Mouse (Mus musculus) lung, embryonic 15.5 days (tissue): ENCODE data around the gene Arsg. TPM values are rescaled to one million over a fixed set of nuclear protein-coding genes. Genes with fewer than 3 reads are reported as not detected.
A peak's percentile ranks its signal among the peaks of the same experiment; 100 is the strongest.

Experiments used
- ATAC-seq: fragments of 200-750 bp; cut with Nextera tagmentation; 2 replicates; pipeline ENCODE4 v1.8.0; 2017; ENCODE audit warnings: moderate number of reproducible peaks, borderline replicate concordance; ENCODE audit not compliant: low FRiP score, low TSS enrichment; ENCODE audit errors: extremely low read depth
- H3K27ac ChIP-seq: fragments of 300-500 bp; sonication (generic); 2 replicates; pipeline ENCODE4 v1.5.1; 2015; ENCODE audit warnings: moderate library complexity, mild to moderate bottlenecking, inconsistent platforms
- H3K27me3 ChIP-seq: fragments of 300-500 bp; sonication (generic); 2 replicates; pipeline ENCODE4 v1.6.1; 2015; ENCODE audit warnings: inconsistent platforms
- H3K36me3 ChIP-seq: fragments of 300-500 bp; sonication (generic); 2 replicates; pipeline ENCODE4 v1.6.1; 2015; ENCODE audit warnings: inconsistent platforms
- H3K4me1 ChIP-seq: fragments of 300-500 bp; sonication (generic); 2 replicates; pipeline ENCODE4 v1.6.1; 2015; ENCODE audit warnings: inconsistent platforms
- H3K4me2 ChIP-seq: fragments of 300-500 bp; sonication (generic); 2 replicates; pipeline ENCODE4 v1.6.1; 2015; ENCODE audit warnings: inconsistent platforms, mild to moderate bottlenecking, moderate library complexity
- H3K4me3 ChIP-seq: fragments of 300-500 bp; sonication (generic); 2 replicates; pipeline ENCODE4 v1.5.1; 2015; ENCODE audit warnings: mild to moderate bottlenecking, inconsistent platforms
- H3K9ac ChIP-seq: fragments of 300-500 bp; sonication (generic); 2 replicates; pipeline ENCODE4 v1.6.1; 2015; ENCODE audit warnings: inconsistent platforms
- H3K9me3 ChIP-seq: fragments of 300-500 bp; sonication (generic); 2 replicates; pipeline ENCODE4 v1.6.1; 2016; ENCODE audit warnings: inconsistent platforms
- WGBS: fragments of 180-500 bp; shearing (Covaris S2); methylation state at CpG from one replicate; pipeline ENCODE4 v1.1.7; 2015; 5-methylcytosine and 5-hydroxymethylcytosine counted together
- polyA plus RNA-seq: library from polyadenylated mRNA; unstranded; fragments of >200 nt; fragmentation: Nextera tagmentation; extraction: Ambion mirVana; gene quantifications from 2 replicates; pipeline ENCODE4 v1.2.1, GENCODE M21; 2015

Arsg gene
- polyA plus RNA-seq, 1 experiment from 2014 or later = 4.2 TPM

DNA sequence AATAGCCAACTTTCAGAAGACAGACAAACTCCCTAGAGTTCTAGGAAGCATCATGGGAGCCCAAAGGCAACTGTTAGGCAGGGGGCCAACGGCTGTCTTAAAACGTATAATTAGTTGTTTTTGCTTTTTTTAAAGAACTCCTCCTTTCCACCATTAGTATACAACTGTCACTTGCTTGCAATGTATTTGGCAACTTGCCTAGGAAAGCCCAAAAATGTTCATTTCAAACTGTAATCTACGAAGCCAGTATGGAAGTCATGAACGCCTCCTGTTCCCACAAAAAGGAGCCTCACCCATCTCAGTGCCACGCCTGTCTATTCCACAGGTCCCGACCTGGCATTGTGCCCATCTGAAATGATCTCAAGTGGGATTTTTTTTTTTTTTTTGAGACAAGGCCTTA is 102.7 kb downstream of the Arsg start:
- peaks cover 22% of the 10 kb centered on the region for H3K36me3 ChIP-seq
- 52% methylated on average over 6 of the region's 6 CpGs for WGBS
- no peak overlapping the region for H3K4me2 ChIP-seq
- no peak overlapping the region for H3K9ac ChIP-seq
- ATAC-seq = 0 out of 2 replicates have a peak, but pooled peaks have one; percentile 19
- H3K27me3 ChIP-seq = no peaks in the 10 kb centered on the region
- no peak overlapping the region for H3K27ac ChIP-seq
- H3K9me3 ChIP-seq = no peaks in the 10 kb centered on the region
- H3K4me3 ChIP-seq = no peak overlapping the region
- peaks cover 25% of the 10 kb centered on the region for H3K4me1 ChIP-seq

DNA sequence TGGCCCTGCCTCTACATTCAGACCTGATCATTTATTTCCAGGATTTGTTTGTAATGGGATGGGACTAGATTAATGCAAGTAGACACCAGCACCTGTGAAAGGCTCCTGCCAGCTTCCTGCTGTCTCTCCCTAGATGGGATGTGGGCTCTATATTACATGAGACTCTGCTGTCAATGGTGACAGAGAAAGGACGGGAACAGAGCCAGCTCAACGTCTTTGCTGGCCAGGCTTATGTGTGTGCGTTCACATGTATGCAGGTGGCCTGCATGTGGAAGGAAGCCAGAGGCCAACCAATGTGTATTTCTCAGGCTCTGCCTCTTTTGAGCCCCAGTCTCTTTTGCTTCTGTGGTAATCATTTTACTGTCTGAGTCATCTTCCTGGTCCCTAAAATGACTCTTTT is 105.4 kb downstream of the Arsg start:
- Histone ChIP-seq H3K9me3 (no peaks in the 10 kb centered on the region), H3K4me1 (peaks cover 25% of the 10 kb centered on the region), H3K27ac (no peak overlapping the region), H3K9ac (no peak overlapping the region), H3K36me3 (peaks cover 22% of the 10 kb centered on the region), H3K4me2 (no peak overlapping the region), H3K4me3 (no peak overlapping the region), H3K27me3 (no peaks in the 10 kb centered on the region)
- no peak for ATAC-seq
- 72% methylated on average over 3 of the region's 3 CpGs for WGBS

GRCm38 (mm10) chr11:109579999-109580398 is 106.8 kb downstream of the Arsg start:
- no peaks in the 10 kb centered on the region for H3K27me3 ChIP-seq
- WGBS = 93% methylated on average over 9 of the region's 9 CpGs
- H3K36me3 ChIP-seq = peaks cover 32% of the 10 kb centered on the region
- H3K9ac ChIP-seq = no peak overlapping the region
- no peak for ATAC-seq
- no peak overlapping the region for H3K4me2 ChIP-seq
- peaks cover 16% of the 10 kb centered on the region for H3K4me1 ChIP-seq
- H3K27ac ChIP-seq = no peak overlapping the region
- no peaks in the 10 kb centered on the region for H3K9me3 ChIP-seq
- no peak overlapping the region for H3K4me3 ChIP-seq

- Histone ChIP-seq H3K9ac (no peak overlapping the region), H3K4me3 (no peak overlapping the region), H3K36me3 (peaks cover 23% of the 10 kb centered on the region), H3K4me1 (peaks cover 13% of the 10 kb centered on the region), H3K9me3 (no peaks in the 10 kb centered on the region), H3K27ac (no peak overlapping the region), H3K27me3 (no peaks in the 10 kb centered on the region), H3K4me2 (no peak overlapping the region)
- WGBS = 72% methylated on average over 14 of the region's 14 CpGs
- no peak for ATAC-seq
Measured at GRCm38 (mm10) chr11:109583986-109584385, 110.8 kb downstream of the Arsg start.

- no peak overlapping the region for H3K9ac ChIP-seq
- ATAC-seq = peak; percentile 40; the same call in 1 of the 2 replicates
- H3K4me3 ChIP-seq = no peak overlapping the region
- H3K36me3 ChIP-seq = peaks cover 13% of the 10 kb centered on the region
- H3K27me3 ChIP-seq = no peaks in the 10 kb centered on the region
- no peak overlapping the region for H3K4me2 ChIP-seq
- H3K27ac ChIP-seq = no peak overlapping the region
- WGBS = 40% methylated on average over 11 of the region's 11 CpGs
- H3K9me3 ChIP-seq = no peaks in the 10 kb centered on the region
- peaks cover 13% of the 10 kb centered on the region for H3K4me1 ChIP-seq
Measured at GRCm38 (mm10) chr11:109584843-109585713, 111.9 kb downstream of the Arsg start.

DNA sequence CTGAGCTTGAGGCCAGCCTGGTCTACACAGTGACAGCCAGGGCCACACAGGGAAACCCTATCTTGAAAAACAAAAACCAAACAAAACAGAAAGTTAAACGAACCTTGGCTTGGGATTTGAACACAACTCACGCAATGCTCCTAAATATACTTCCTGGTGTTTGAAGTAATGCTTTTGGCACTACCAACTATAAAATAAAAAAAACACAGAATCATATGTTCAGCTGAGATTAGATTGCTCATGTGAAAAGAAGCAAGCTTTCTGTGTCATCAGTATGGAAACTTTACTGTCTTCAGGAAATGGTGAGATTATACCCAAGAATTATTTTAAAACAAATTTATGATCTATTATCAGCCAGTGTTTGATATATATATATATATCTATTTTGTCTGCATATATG is 113.2 kb downstream of the Arsg start:
- no peaks in the 10 kb centered on the region for H3K27me3 ChIP-seq
- 62% methylated on average over 2 of the region's 2 CpGs for WGBS

GRCm38 (mm10) chr11:109587019-109587418 is 113.8 kb downstream of the Arsg start:
- Histone ChIP-seq H3K4me3 (no peak overlapping the region), H3K9me3 (no peaks in the 10 kb centered on the region), H3K9ac (no peak overlapping the region), H3K27ac (peak overlapping the region; percentile 61), H3K27me3 (no peaks in the 10 kb centered on the region), H3K4me2 (no peak overlapping the region), H3K36me3 (peaks cover 10% of the 10 kb centered on the region; the same call in 1 of the 2 replicates), H3K4me1 (peaks cover 13% of the 10 kb centered on the region)
- 23% methylated on average over 13 of the region's 13 CpGs for WGBS
- ATAC-seq = no peak; the same call in 1 of the 2 replicates

More for the DNA sequence above, 113.2 kb downstream of the Arsg start:
- Histone ChIP-seq H3K36me3 (peaks cover 10% of the 10 kb centered on the region; the same call in 1 of the 2 replicates), H3K9ac (no peak overlapping the region), H3K4me2 (no peak overlapping the region), H3K4me1 (peaks cover 13% of the 10 kb centered on the region), H3K9me3 (no peaks in the 10 kb centered on the region), H3K27ac (no peak overlapping the region), H3K4me3 (no peak overlapping the region)
- ATAC-seq = no peak

GRCm38 (mm10) chr11:109587638-109588374 is 114.6 kb downstream of the Arsg start:
- Histone ChIP-seq H3K4me2 (no peak overlapping the region; the same call in 1 of the 2 replicates), H3K27me3 (no peaks in the 10 kb centered on the region), H3K9ac (no peak overlapping the region), H3K36me3 (peaks cover 10% of the 10 kb centered on the region; the same call in 1 of the 2 replicates), H3K4me3 (no peak overlapping the region), H3K9me3 (no peaks in the 10 kb centered on the region), H3K27ac (peak overlapping the region; percentile 61), H3K4me1 (peaks cover 15% of the 10 kb centered on the region)
- WGBS = 44% methylated on average over 15 of the region's 15 CpGs
- peak; percentile 46; the same call in 1 of the 2 replicates for ATAC-seq

- no peaks in the 10 kb centered on the region for H3K27me3 ChIP-seq
- no peak for ATAC-seq
- peaks cover 27% of the 10 kb centered on the region for H3K4me1 ChIP-seq
- no peaks in the 10 kb centered on the region for H3K9me3 ChIP-seq
- 0 out of 2 replicates have a peak, but pooled peaks cover 3% of the 10 kb centered on the region for H3K36me3 ChIP-seq
- H3K27ac ChIP-seq = no peak overlapping the region
- no peak overlapping the region for H3K9ac ChIP-seq
- no peak overlapping the region for H3K4me2 ChIP-seq
- no peak overlapping the region for H3K4me3 ChIP-seq
- 71% methylated on average over 8 of the region's 8 CpGs for WGBS
Measured at GRCm38 (mm10) chr11:109590012-109590411, 116.8 kb downstream of the Arsg start.

- 83% methylated on average over 4 of the region's 4 CpGs for WGBS
Measured at GRCm38 (mm10) chr11:109591511-109591910, 118.3 kb downstream of the Arsg start.

DNA sequence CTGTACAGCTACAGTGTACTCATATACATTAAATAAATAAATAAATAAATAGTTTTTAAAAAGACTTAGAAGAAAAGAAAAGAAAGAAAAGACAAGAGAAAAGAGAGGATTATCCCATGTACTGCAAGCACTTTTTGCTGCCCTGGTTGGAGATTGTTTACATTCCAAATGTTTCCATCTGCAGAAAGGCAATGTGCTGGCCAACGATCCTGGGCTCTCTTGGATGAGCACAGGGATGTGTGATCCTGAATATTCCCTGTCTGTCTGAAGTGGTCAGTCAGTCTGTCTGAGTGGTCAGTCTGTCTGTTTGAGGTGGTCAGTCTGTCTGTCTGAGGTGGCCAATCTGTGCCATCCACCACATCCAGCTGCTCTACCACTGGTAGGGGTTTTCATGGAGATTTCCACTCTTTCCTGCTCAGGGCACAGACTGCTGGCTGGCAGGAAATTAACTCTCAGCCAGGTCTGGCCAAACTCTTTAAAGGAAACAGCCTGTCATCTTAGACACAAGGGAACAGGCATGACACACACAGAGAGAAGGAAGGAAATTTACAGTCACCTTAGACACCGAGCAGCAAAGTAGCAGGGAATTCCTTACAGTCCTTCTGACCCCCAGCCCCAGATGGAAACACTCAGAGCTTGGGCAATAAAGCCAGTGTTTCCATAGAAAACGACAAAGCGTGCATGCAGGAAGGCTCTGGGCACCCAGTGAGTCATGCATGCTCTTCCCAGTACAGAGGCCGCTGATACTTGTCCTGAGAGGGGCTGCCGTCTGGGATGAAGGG is 120.2 kb downstream of the Arsg start:
- no peak overlapping the region for H3K4me3 ChIP-seq
- WGBS = 24% methylated on average over 6 of the region's 6 CpGs
- 0 out of 2 replicates have a peak overlapping the region, but pooled peaks have one; percentile 1 for H3K4me2 ChIP-seq
- no peak overlapping the region for H3K9ac ChIP-seq
- H3K4me1 ChIP-seq = peaks cover 14% of the 10 kb centered on the region
- H3K9me3 ChIP-seq = no peaks in the 10 kb centered on the region
- H3K27me3 ChIP-seq = no peaks in the 10 kb centered on the region
- peak; percentile 58; the same call in 1 of the 2 replicates for ATAC-seq
- H3K27ac ChIP-seq = peak overlapping the region; percentile 71
- peaks cover 22% of the 10 kb centered on the region for H3K36me3 ChIP-seq

More at GRCm38 (mm10) chr11:109591511-109591910, 118.3 kb downstream of the Arsg start:
- H3K9ac ChIP-seq = no peak overlapping the region
- H3K4me2 ChIP-seq = no peak overlapping the region
- H3K4me1 ChIP-seq = peaks cover 27% of the 10 kb centered on the region
- no peaks in the 10 kb centered on the region for H3K27me3 ChIP-seq
- no peak overlapping the region for H3K27ac ChIP-seq
- no peak for ATAC-seq
- no peak overlapping the region for H3K4me3 ChIP-seq
- peaks cover 18% of the 10 kb centered on the region for H3K36me3 ChIP-seq
- H3K9me3 ChIP-seq = no peaks in the 10 kb centered on the region
